Mouse (Mus musculus): ENCODE measurements around the gene Rassf9. TPM values are rescaled to one million over a fixed set of nuclear protein-coding genes. Genes with fewer than 3 reads are reported as not detected.

The Rassf9 gene
- polyA plus RNA-seq, 1 experiment from 2014 or later, result 11.3 TPM

GRCm38 (mm10) chr10:102511461-102511806, 588 bp upstream of the Rassf9 start:
- DNase-seq (ENCODE audit: low spot score) (no peak), ATAC-seq (no peak)
- Histone ChIP-seq H3K4me3 (ENCODE audit: low read depth, low read length) (peak overlapping the region; percentile 33; the same call in 1 of the 2 replicates), H3K4me1 (ENCODE audit: insufficient read depth, low read depth, low read length) (no peaks in the 10 kb centered on the region), H3K9me3 (ENCODE audit: low read length) (no peaks in the 10 kb centered on the region), H3K27me3 (replicated peaks; ENCODE audit: insufficient read depth, low read length) (no peaks in the 10 kb centered on the region), H3K36me3 (ENCODE audit: insufficient read depth, low read length) (no peaks in the 10 kb centered on the region), H3K4me2 (replicated peaks; ENCODE audit: low read depth, low read length) (peak overlapping the region; percentile 47), H3K9ac (replicated peaks; ENCODE audit: low read depth) (no peak overlapping the region), H3K27ac (ENCODE audit: low read length) (peak overlapping the region; percentile 74)
- TF ChIP-seq EP300 (IDR thresholded peaks at IDR 0.05) (no peak), CTCF (IDR thresholded peaks at IDR 0.05) (no peak)
- 42% methylated on average over 3 of the region's 3 CpGs for WGBS

GRCm38 (mm10) chr10:102514159-102514558, 2.1 kb downstream of the Rassf9 start:
- Histone ChIP-seq H3K4me1 (ENCODE audit: insufficient read depth, low read depth, low read length) (no peaks in the 10 kb centered on the region), H3K9ac (replicated peaks; ENCODE audit: low read depth) (no peak overlapping the region), H3K36me3 (ENCODE audit: insufficient read depth, low read length) (no peaks in the 10 kb centered on the region), H3K27ac (ENCODE audit: low read length) (no peak overlapping the region), H3K4me2 (replicated peaks; ENCODE audit: low read depth, low read length) (peak overlapping the region; percentile 12; the same call in 1 of the 2 replicates), H3K27me3 (replicated peaks; ENCODE audit: insufficient read depth, low read length) (no peaks in the 10 kb centered on the region), H3K9me3 (ENCODE audit: low read length) (no peaks in the 10 kb centered on the region), H3K4me3 (ENCODE audit: low read depth, low read length) (peak overlapping the region; percentile 14; the same call in 1 of the 2 replicates)
- no peak for ATAC-seq
- WGBS, result 0% methylated on average over 1 of the region's 1 CpGs
- TF ChIP-seq EP300 (IDR thresholded peaks at IDR 0.05) (peak; percentile 34; the same call in 1 of the 2 replicates), CTCF (IDR thresholded peaks at IDR 0.05) (no peak)
- DNase-seq (ENCODE audit: low spot score), result no peak

GRCm38 (mm10) chr10:102527901-102528300, 15.9 kb downstream of the Rassf9 start:
- 0 out of 2 replicates have a peak overlapping the region, but pooled peaks have one; percentile 26 for H3K27ac ChIP-seq (ENCODE audit: low read length)
- H3K27me3 ChIP-seq (replicated peaks; ENCODE audit: insufficient read depth, low read length), result no peaks in the 10 kb centered on the region
- DNase-seq (ENCODE audit: low spot score) (peak; percentile 63), ATAC-seq (peak; percentile 77)
- H3K4me2 ChIP-seq (replicated peaks; ENCODE audit: low read depth, low read length), result no peak overlapping the region
- H3K9me3 ChIP-seq (ENCODE audit: low read length), result no peaks in the 10 kb centered on the region
- H3K9ac ChIP-seq (replicated peaks; ENCODE audit: low read depth), result no peak overlapping the region
- no peak overlapping the region for H3K4me3 ChIP-seq (ENCODE audit: low read depth, low read length)
- H3K4me1 ChIP-seq (ENCODE audit: insufficient read depth, low read depth, low read length), result no peaks in the 10 kb centered on the region
- WGBS, result 17% methylated on average over 3 of the region's 3 CpGs
- no peak for TF ChIP-seq CTCF (IDR thresholded peaks at IDR 0.05)
- peak; percentile 94 for TF ChIP-seq EP300 (IDR thresholded peaks at IDR 0.05)
- H3K36me3 ChIP-seq (ENCODE audit: insufficient read depth, low read length), result no peaks in the 10 kb centered on the region

GRCm38 (mm10) chr10:102553941-102554340, 41.9 kb downstream of the Rassf9 start:
- Histone ChIP-seq H3K4me2 (replicated peaks; ENCODE audit: low read depth, low read length) (no peak overlapping the region), H3K27me3 (replicated peaks; ENCODE audit: insufficient read depth, low read length) (no peaks in the 10 kb centered on the region), H3K9me3 (ENCODE audit: low read length) (no peaks in the 10 kb centered on the region), H3K4me1 (ENCODE audit: insufficient read depth, low read depth, low read length) (no peaks in the 10 kb centered on the region), H3K4me3 (ENCODE audit: low read depth, low read length) (no peak overlapping the region), H3K27ac (ENCODE audit: low read length) (no peak overlapping the region), H3K9ac (replicated peaks; ENCODE audit: low read depth) (no peak overlapping the region), H3K36me3 (ENCODE audit: insufficient read depth, low read length) (no peaks in the 10 kb centered on the region)
- DNase-seq (ENCODE audit: low spot score), result no peak
- ATAC-seq, result no peak
- TF ChIP-seq EP300 (IDR thresholded peaks at IDR 0.05), result no peak
- WGBS, result 53% methylated on average over 4 of the region's 4 CpGs

GRCm38 (mm10) chr10:102562488-102562887, 50.5 kb downstream of the Rassf9 start:
- no peak for ATAC-seq
- no peak overlapping the region for H3K9ac ChIP-seq (replicated peaks; ENCODE audit: low read depth)
- WGBS, result 69% methylated on average over 1 of the region's 1 CpGs
- H3K4me1 ChIP-seq (ENCODE audit: insufficient read depth, low read depth, low read length), result no peaks in the 10 kb centered on the region
- DNase-seq (ENCODE audit: low spot score), result no peak
- no peak overlapping the region for H3K4me2 ChIP-seq (replicated peaks; ENCODE audit: low read depth, low read length)
- TF ChIP-seq EP300 (IDR thresholded peaks at IDR 0.05) (no peak), CTCF (IDR thresholded peaks at IDR 0.05) (no peak)
- H3K27me3 ChIP-seq (replicated peaks; ENCODE audit: insufficient read depth, low read length), result no peaks in the 10 kb centered on the region
- no peaks in the 10 kb centered on the region for H3K36me3 ChIP-seq (ENCODE audit: insufficient read depth, low read length)
- H3K27ac ChIP-seq (ENCODE audit: low read length), result no peak overlapping the region
- H3K9me3 ChIP-seq (ENCODE audit: low read length), result no peaks in the 10 kb centered on the region
- no peak overlapping the region for H3K4me3 ChIP-seq (ENCODE audit: low read depth, low read length)

GRCm38 (mm10) chr10:102577970-102578369, 65.9 kb downstream of the Rassf9 start:
- Histone ChIP-seq H3K27me3 (replicated peaks; ENCODE audit: insufficient read depth, low read length) (no peaks in the 10 kb centered on the region), H3K9me3 (ENCODE audit: low read length) (no peaks in the 10 kb centered on the region), H3K4me1 (ENCODE audit: insufficient read depth, low read depth, low read length) (no peaks in the 10 kb centered on the region), H3K36me3 (ENCODE audit: insufficient read depth, low read length) (no peaks in the 10 kb centered on the region), H3K4me3 (ENCODE audit: low read depth, low read length) (no peak overlapping the region), H3K27ac (ENCODE audit: low read length) (no peak overlapping the region), H3K9ac (replicated peaks; ENCODE audit: low read depth) (no peak overlapping the region), H3K4me2 (replicated peaks; ENCODE audit: low read depth, low read length) (no peak overlapping the region)
- TF ChIP-seq CTCF (IDR thresholded peaks at IDR 0.05) (no peak), EP300 (IDR thresholded peaks at IDR 0.05) (no peak)
- WGBS, result 86% methylated on average over 3 of the region's 3 CpGs
- DNase-seq (ENCODE audit: low spot score) (no peak), ATAC-seq (no peak)

GRCm38 (mm10) chr10:102594306-102594705, 82.3 kb downstream of the Rassf9 start:
- no peak overlapping the region for H3K4me3 ChIP-seq (ENCODE audit: low read depth, low read length)
- no peaks in the 10 kb centered on the region for H3K4me1 ChIP-seq (ENCODE audit: insufficient read depth, low read depth, low read length)
- 81% methylated on average over 2 of the region's 2 CpGs for WGBS
- H3K27ac ChIP-seq (ENCODE audit: low read length), result no peak overlapping the region
- no peak for ATAC-seq
- H3K9me3 ChIP-seq (ENCODE audit: low read length), result no peaks in the 10 kb centered on the region
- no peak for DNase-seq (ENCODE audit: low spot score)
- no peak overlapping the region for H3K4me2 ChIP-seq (replicated peaks; ENCODE audit: low read depth, low read length)
- TF ChIP-seq CTCF (IDR thresholded peaks at IDR 0.05) (no peak), EP300 (IDR thresholded peaks at IDR 0.05) (no peak)
- no peak overlapping the region for H3K9ac ChIP-seq (replicated peaks; ENCODE audit: low read depth)
- no peaks in the 10 kb centered on the region for H3K27me3 ChIP-seq (replicated peaks; ENCODE audit: insufficient read depth, low read length)
- H3K36me3 ChIP-seq (ENCODE audit: insufficient read depth, low read length), result no peaks in the 10 kb centered on the region

Other genes starting within 250 kb of the Rassf9 start
- gene Nts, start 21.7 kb upstream of the Rassf9 start, polyA plus RNA-seq (2015; fragmentation: Nextera tagmentation; extraction: Ambion mirVana), result 2.0 and 3.1 TPM in 2 replicates